Mouse (Mus musculus): ENCODE data around the gene Chst5. TPM values are rescaled to one million over a fixed set of nuclear protein-coding genes. Genes with fewer than 3 reads are reported as not detected.

Chst5 gene
- polyA plus RNA-seq (2012; rRNA removed), result 0.09 and 0.14 TPM in 2 replicates

GRCm38 (mm10) chr8:111909621-111910450, at the start of gene Chst5:
Gene Chst5, minus strand, starts transcription at chr8:111910447.

DNA sequence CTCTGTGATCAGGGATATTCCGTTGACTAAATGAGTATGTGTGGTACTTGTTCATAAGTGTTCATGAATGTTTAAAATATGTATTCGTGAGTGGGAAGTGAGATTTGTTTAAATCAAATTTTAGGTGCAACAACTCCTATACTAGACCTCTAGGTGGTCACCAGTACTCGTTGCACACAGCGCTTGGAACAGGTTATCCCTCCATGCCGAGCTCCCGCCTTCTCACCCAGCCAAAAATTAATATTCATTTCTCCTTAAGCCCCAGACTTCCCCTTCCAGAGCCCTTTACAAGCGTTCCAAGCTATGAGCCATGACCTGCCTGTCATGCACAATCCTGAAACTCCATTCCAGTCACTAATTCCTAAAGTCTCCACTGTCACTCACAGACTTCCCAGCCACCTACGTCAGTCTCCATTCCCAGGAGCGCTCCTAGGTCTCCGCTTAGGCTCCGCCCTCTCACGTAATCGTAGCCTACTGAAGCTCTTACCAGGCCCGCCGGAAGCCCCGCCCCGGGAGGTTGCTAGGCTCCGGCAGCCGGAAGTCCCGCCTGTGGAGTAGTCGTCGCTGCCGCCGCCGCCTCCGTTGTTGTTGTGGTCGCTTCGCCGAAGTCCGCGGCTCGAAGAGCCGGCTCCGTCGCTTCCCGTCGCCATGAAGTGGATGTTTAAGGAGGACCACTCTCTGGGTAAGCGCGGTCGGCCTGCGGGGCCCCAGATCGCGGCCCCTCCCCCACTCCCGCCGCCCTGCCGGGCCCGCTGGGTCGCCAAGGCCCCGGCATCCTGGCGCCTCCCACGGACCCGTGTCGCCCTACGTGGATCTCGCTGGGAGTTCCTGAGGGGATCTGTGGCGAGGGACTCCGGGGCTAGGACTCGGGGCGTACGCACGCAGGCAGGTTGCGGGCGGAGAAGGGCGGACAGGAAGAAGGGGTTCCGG, 30.2 kb upstream of the Chst5 start, which contains the start of gene Gabarapl2:
Gabarapl2 (plus strand) TSS at position 533 of the 930 bp plus-strand sequence.

GRCm38 (mm10) chr8:111933348-111934076, 23.3 kb upstream of the Chst5 start, which contains the start of gene Tmem231:
Gene Tmem231, minus strand, starts transcription at chr8:111933881.

GRCm38 (mm10) chr8:111876355-111876948, 33.8 kb downstream of the Chst5 start, which contains the start of gene Tmem170:
Gene Tmem170, minus strand, starts transcription at chr8:111876750.

DNA sequence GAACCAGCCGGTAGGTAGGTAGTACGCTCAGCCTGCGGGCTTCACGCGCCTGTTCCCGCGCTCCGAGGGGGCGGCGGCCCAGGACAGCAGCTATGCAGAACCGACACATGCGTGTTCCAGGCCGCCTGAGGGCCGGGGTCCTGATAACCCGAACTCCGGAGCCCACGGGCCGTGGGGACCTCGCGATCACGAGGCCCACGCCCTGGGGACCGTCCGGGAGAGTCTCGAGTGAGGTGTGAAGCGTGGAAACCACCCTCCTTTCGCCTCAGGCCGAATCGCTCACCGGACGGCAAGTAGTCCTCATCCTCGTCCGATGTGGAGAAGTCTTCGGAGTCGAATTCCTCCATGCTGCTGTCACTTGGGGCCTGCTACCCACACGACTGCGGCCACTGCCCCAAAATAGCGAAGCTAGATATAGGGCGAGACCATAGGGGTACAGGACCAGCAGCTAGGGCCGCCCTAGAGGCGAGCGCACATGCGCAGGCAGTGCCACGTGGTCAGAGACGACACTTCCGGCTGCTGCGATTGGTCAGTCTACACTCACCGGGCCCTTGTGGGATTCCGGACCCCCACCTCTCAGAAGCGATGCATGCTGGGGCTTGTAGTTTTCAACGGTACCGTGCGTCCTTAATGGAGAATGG, 56.3 kb downstream of the Chst5 start, which contains the start of gene Cfdp1:
Cfdp1 (minus strand) TSS at position 431 of the 641 bp plus-strand sequence.

Other genes with a start within 250 kb of the Chst5 start
- 8.0 and 9.1 TPM in 2 replicates for gene Ctrb1, start 219.4 kb downstream of the Chst5 start, polyA plus RNA-seq (2012; rRNA removed)
- gene Bcar1, start 166.6 kb downstream of the Chst5 start, polyA plus RNA-seq (2012; rRNA removed), result 49.4 and 57.8 TPM in 2 replicates
- gene Cfdp1, start 56.2 kb downstream of the Chst5 start, polyA plus RNA-seq (2012; rRNA removed), result 0.32 and 0.55 TPM in 2 replicates
- 0.98 and 1.1 TPM in 2 replicates for gene Tmem170, start 33.7 kb downstream of the Chst5 start, polyA plus RNA-seq (2012; rRNA removed)
- 1.6 TPM in 2 replicates for gene Tmem231, start 23.4 kb upstream of the Chst5 start, polyA plus RNA-seq (2012; rRNA removed)
- gene Gabarapl2, start 30.3 kb upstream of the Chst5 start, polyA plus RNA-seq (2012; rRNA removed), result 4.9 and 5.7 TPM in 2 replicates
- gene Adat1, start 81.9 kb upstream of the Chst5 start, polyA plus RNA-seq (2012; rRNA removed), result 0.40 and 0.74 TPM in 2 replicates
- 8.8 and 11.5 TPM in 2 replicates for gene Kars, start 100.9 kb upstream of the Chst5 start, polyA plus RNA-seq (2012; rRNA removed)
- gene Terf2ip, start 101.0 kb upstream of the Chst5 start, polyA plus RNA-seq (2012; rRNA removed), result 2.8 and 3.3 TPM in 2 replicates
- gene Gm6793, start 104.6 kb upstream of the Chst5 start, polyA plus RNA-seq (2012; rRNA removed), result not detected in 2 replicates

Measured in stomach, adult 2 months (tissue).